Mouse (Mus musculus): ENCODE data around the gene Gal3st2b.
"Not testable (repeated sequence)": the region's sequence is repeated elsewhere in the genome, so short reads cannot be mapped to it uniquely, and the experiment has no call there.

The Gal3st2b gene

GRCm38 (mm10) chr1:93918011-93918410 lies at the start of gene Gal3st2b:
Gal3st2b (plus strand) TSS chr1:93918311.
- not testable (repeated sequence) for ATAC-seq (ENCODE audit: insufficient number of reproducible peaks, low FRiP score, low TSS enrichment)

GRCm38 (mm10) chr1:93871594-93872105 lies 46.5 kb upstream of the Gal3st2b start:
- ATAC-seq (ENCODE audit: insufficient number of reproducible peaks, low FRiP score, low TSS enrichment), result not testable (repeated sequence)

GRCm38 (mm10) chr1:93874405-93874804 lies 43.7 kb upstream of the Gal3st2b start:
- not testable (repeated sequence) for ATAC-seq (ENCODE audit: insufficient number of reproducible peaks, low FRiP score, low TSS enrichment)

GRCm38 (mm10) chr1:93881778-93882177 lies 36.3 kb upstream of the Gal3st2b start:
- ATAC-seq (ENCODE audit: insufficient number of reproducible peaks, low FRiP score, low TSS enrichment), result not testable (repeated sequence)

- not testable (repeated sequence) for ATAC-seq (ENCODE audit: insufficient number of reproducible peaks, low FRiP score, low TSS enrichment)
Observed at GRCm38 (mm10) chr1:93890936-93891335, 27.2 kb upstream of the Gal3st2b start.

GRCm38 (mm10) chr1:93897395-93897794 lies 20.7 kb upstream of the Gal3st2b start:
- not testable (repeated sequence) for ATAC-seq (ENCODE audit: insufficient number of reproducible peaks, low FRiP score, low TSS enrichment)

- ATAC-seq (ENCODE audit: insufficient number of reproducible peaks, low FRiP score, low TSS enrichment), result not testable (repeated sequence)
Observed at GRCm38 (mm10) chr1:93901291-93901690, 16.8 kb upstream of the Gal3st2b start.

GRCm38 (mm10) chr1:93906690-93907089 lies 11.4 kb upstream of the Gal3st2b start:
- ATAC-seq (ENCODE audit: insufficient number of reproducible peaks, low FRiP score, low TSS enrichment), result not testable (repeated sequence)

- ATAC-seq (ENCODE audit: insufficient number of reproducible peaks, low FRiP score, low TSS enrichment), result peak; percentile 53
Observed at GRCm38 (mm10) chr1:93908977-93909586, 9.0 kb upstream of the Gal3st2b start.

- ATAC-seq (ENCODE audit: insufficient number of reproducible peaks, low FRiP score, low TSS enrichment), result peak; percentile 81
Observed at GRCm38 (mm10) chr1:93911877-93912276, 6.2 kb upstream of the Gal3st2b start.

GRCm38 (mm10) chr1:93917160-93917559 lies 951 bp upstream of the Gal3st2b start:
- not testable (repeated sequence) for ATAC-seq (ENCODE audit: insufficient number of reproducible peaks, low FRiP score, low TSS enrichment)

- not testable (repeated sequence) for ATAC-seq (ENCODE audit: insufficient number of reproducible peaks, low FRiP score, low TSS enrichment)
Observed at GRCm38 (mm10) chr1:93918775-93919174, 664 bp downstream of the Gal3st2b start.

- not testable (repeated sequence) for ATAC-seq (ENCODE audit: insufficient number of reproducible peaks, low FRiP score, low TSS enrichment)
Observed at GRCm38 (mm10) chr1:93919321-93919720, 1.2 kb downstream of the Gal3st2b start.

- ATAC-seq (ENCODE audit: insufficient number of reproducible peaks, low FRiP score, low TSS enrichment), result not testable (repeated sequence)
Observed at GRCm38 (mm10) chr1:93922609-93923008, 4.5 kb downstream of the Gal3st2b start.

- ATAC-seq (ENCODE audit: insufficient number of reproducible peaks, low FRiP score, low TSS enrichment), result not testable (repeated sequence)
Observed at GRCm38 (mm10) chr1:93923098-93923497, 5.0 kb downstream of the Gal3st2b start.

GRCm38 (mm10) chr1:93935378-93935777 lies 17.3 kb downstream of the Gal3st2b start:
- ATAC-seq (ENCODE audit: insufficient number of reproducible peaks, low FRiP score, low TSS enrichment), result peak; percentile 79

- ATAC-seq (ENCODE audit: insufficient number of reproducible peaks, low FRiP score, low TSS enrichment), result not testable (repeated sequence)
Observed at GRCm38 (mm10) chr1:93937807-93938206, 19.7 kb downstream of the Gal3st2b start.

GRCm38 (mm10) chr1:93938415-93938814 lies 20.3 kb downstream of the Gal3st2b start:
- not testable (repeated sequence) for ATAC-seq (ENCODE audit: insufficient number of reproducible peaks, low FRiP score, low TSS enrichment)

GRCm38 (mm10) chr1:93949087-93949486 lies 31.0 kb downstream of the Gal3st2b start:
- not testable (repeated sequence) for ATAC-seq (ENCODE audit: insufficient number of reproducible peaks, low FRiP score, low TSS enrichment)

GRCm38 (mm10) chr1:93966489-93966888 lies 48.4 kb downstream of the Gal3st2b start:
- ATAC-seq (ENCODE audit: insufficient number of reproducible peaks, low FRiP score, low TSS enrichment), result not testable (repeated sequence)

- not testable (repeated sequence) for ATAC-seq (ENCODE audit: insufficient number of reproducible peaks, low FRiP score, low TSS enrichment)
Observed at GRCm38 (mm10) chr1:93970380-93970779, 52.3 kb downstream of the Gal3st2b start.

GRCm38 (mm10) chr1:93970797-93971196 lies 52.7 kb downstream of the Gal3st2b start:
- ATAC-seq (ENCODE audit: insufficient number of reproducible peaks, low FRiP score, low TSS enrichment), result not testable (repeated sequence)

Data from cerebellum, adult (tissue).